Mouse (Mus musculus): ENCODE results near the gene Klf2. TPM values are rescaled to one million over a fixed set of nuclear protein-coding genes. Genes with fewer than 3 reads are reported as not detected.

Gene Klf2
- polyA plus RNA-seq, 1 experiment from 2014 or later: 5.7 TPM

- whole genome bisulfite sequencing (ENCODE audit: insufficient replicate concordance): 58% methylated on average over 6 of the region's 6 CpGs
- Histone ChIP-seq H3K9ac (no peak overlapping the region), H3K4me3 (no peak overlapping the region), H3K27ac (no peak overlapping the region), H3K9me3 (replicated peaks) (no peaks in the 10 kb centered on the region), H3K36me3 (no peaks in the 10 kb centered on the region), H3K4me1 (peaks cover 8% of the 10 kb centered on the region), H3K27me3 (replicated peaks) (peaks cover 7% of the 10 kb centered on the region), H3K4me2 (no peak overlapping the region)
- ATAC-seq: no peak
These were observed 10.6 kb upstream of the Klf2 start for GRCm38 (mm10) chr8:72308276-72308675.

DNA sequence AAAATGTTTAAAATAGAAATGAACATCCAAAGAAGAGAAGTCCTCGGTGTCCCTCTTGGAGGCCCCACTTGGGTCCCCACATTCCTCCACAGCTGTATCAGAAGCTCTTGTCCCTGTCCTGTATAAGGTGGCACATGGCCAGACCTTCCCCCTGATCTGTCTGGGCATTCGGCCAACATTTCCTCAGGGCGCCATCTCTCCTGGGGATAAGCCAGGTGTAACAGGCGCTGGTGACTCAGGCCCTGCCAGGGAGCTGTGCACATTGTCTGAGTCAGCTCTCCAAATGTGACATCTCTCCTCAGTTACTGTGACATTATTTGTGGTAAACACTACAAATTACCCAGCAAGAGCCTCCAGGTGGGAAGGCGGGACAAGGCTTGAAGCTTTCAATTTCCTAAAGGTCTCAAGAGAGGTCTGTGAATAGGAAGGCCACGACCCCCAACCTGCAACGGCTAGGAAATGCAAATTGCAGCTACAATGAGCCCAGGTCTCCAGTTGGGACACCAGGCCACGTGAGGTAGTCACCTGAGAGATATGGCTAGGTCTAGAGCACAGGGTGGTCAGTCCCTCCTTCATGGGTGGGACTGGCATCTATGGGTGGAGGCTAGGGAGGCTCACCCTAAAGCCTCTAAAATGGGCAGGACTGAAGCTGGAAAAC, 7.9 kb upstream of the Klf2 start:
- H3K9ac ChIP-seq: no peak overlapping the region
- 67% methylated on average over 8 of the region's 8 CpGs for WGBS (ENCODE audit: insufficient replicate concordance)
- peaks cover 7% of the 10 kb centered on the region; the same call in 1 of the 2 replicates for H3K27me3 ChIP-seq (replicated peaks)
- no peak overlapping the region for H3K27ac ChIP-seq
- H3K4me3 ChIP-seq: no peak overlapping the region
- no peak for ATAC-seq
- H3K4me1 ChIP-seq: peaks cover 15% of the 10 kb centered on the region
- H3K36me3 ChIP-seq: no peaks in the 10 kb centered on the region
- no peaks in the 10 kb centered on the region for H3K9me3 ChIP-seq (replicated peaks)
- H3K4me2 ChIP-seq: no peak overlapping the region

GRCm38 (mm10) chr8:72312926-72313518, 5.8 kb upstream of the Klf2 start:
- Histone ChIP-seq H3K9ac (no peak overlapping the region), H3K4me1 (peaks cover 24% of the 10 kb centered on the region), H3K27ac (no peak overlapping the region), H3K4me3 (no peak overlapping the region), H3K4me2 (no peak overlapping the region), H3K36me3 (no peaks in the 10 kb centered on the region), H3K27me3 (replicated peaks) (0 out of 2 replicates have a peak, but pooled peaks cover 4% of the 10 kb centered on the region), H3K9me3 (replicated peaks) (no peaks in the 10 kb centered on the region)
- 27% methylated on average over 3 of the region's 3 CpGs for WGBS (ENCODE audit: insufficient replicate concordance)
- no peak for ATAC-seq

- peaks cover 33% of the 10 kb centered on the region for H3K27me3 ChIP-seq (replicated peaks)
- ATAC-seq: no peak
- H3K9me3 ChIP-seq (replicated peaks): no peaks in the 10 kb centered on the region
- no peak overlapping the region for H3K4me3 ChIP-seq
- H3K9ac ChIP-seq: no peak overlapping the region
- no peak overlapping the region for H3K27ac ChIP-seq
- H3K4me2 ChIP-seq: no peak overlapping the region
- H3K4me1 ChIP-seq: peaks cover 51% of the 10 kb centered on the region
- WGBS (ENCODE audit: insufficient replicate concordance): 58% methylated on average over 10 of the region's 10 CpGs
- no peaks in the 10 kb centered on the region for H3K36me3 ChIP-seq
These were observed 2.7 kb upstream of the Klf2 start for GRCm38 (mm10) chr8:72316053-72316695.

GRCm38 (mm10) chr8:72317741-72318301, 1.0 kb upstream of the Klf2 start:
- Histone ChIP-seq H3K36me3 (no peaks in the 10 kb centered on the region), H3K4me1 (peaks cover 55% of the 10 kb centered on the region), H3K27ac (no peak overlapping the region; the same call in 1 of the 2 replicates), H3K4me2 (no peak overlapping the region; the same call in 1 of the 2 replicates), H3K27me3 (replicated peaks) (peaks cover 49% of the 10 kb centered on the region), H3K9ac (no peak overlapping the region), H3K9me3 (replicated peaks) (no peaks in the 10 kb centered on the region), H3K4me3 (no peak overlapping the region)
- ATAC-seq: no peak
- 38% methylated on average over 5 of the region's 5 CpGs for WGBS (ENCODE audit: insufficient replicate concordance)

DNA sequence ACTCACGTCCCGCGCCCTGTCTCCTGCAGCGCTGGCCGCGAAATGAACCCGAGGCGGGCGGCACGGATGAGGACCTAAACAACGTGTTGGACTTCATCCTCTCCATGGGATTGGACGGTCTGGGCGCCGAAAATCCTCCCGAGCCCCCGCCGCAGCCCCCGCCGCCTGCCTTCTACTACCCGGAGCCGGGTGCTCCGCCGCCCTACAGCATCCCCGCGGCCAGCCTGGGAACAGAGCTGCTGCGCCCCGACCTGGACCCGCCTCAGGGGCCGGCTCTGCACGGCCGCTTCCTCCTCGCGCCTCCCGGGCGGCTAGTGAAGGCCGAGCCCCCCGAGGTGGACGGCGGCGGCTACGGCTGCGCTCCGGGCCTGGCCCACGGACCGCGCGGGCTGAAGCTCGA, 564 bp downstream of the Klf2 start:
- Histone ChIP-seq H3K9ac (peak overlapping the region; percentile 65), H3K27me3 (replicated peaks) (peaks cover 57% of the 10 kb centered on the region), H3K4me2 (peak overlapping the region; percentile 73), H3K36me3 (no peaks in the 10 kb centered on the region), H3K4me3 (peak overlapping the region; percentile 55), H3K9me3 (replicated peaks) (no peaks in the 10 kb centered on the region), H3K27ac (no peak overlapping the region), H3K4me1 (peaks cover 44% of the 10 kb centered on the region)
- no peak for ATAC-seq
- WGBS (ENCODE audit: insufficient replicate concordance): under 1% methylated on average over 45 of the region's 48 CpGs

- H3K27ac ChIP-seq: no peak overlapping the region
- peak overlapping the region; percentile 65 for H3K9ac ChIP-seq
- ATAC-seq: no peak
- WGBS (ENCODE audit: insufficient replicate concordance): 9% methylated on average over 55 of the region's 55 CpGs
- peaks cover 62% of the 10 kb centered on the region for H3K27me3 ChIP-seq (replicated peaks)
- peaks cover 44% of the 10 kb centered on the region for H3K4me1 ChIP-seq
- no peaks in the 10 kb centered on the region for H3K9me3 ChIP-seq (replicated peaks)
- peak overlapping the region; percentile 55 for H3K4me3 ChIP-seq
- H3K4me2 ChIP-seq: peak overlapping the region; percentile 73
- no peaks in the 10 kb centered on the region for H3K36me3 ChIP-seq
These were observed 1.3 kb downstream of the Klf2 start for GRCm38 (mm10) chr8:72319921-72320802.

DNA sequence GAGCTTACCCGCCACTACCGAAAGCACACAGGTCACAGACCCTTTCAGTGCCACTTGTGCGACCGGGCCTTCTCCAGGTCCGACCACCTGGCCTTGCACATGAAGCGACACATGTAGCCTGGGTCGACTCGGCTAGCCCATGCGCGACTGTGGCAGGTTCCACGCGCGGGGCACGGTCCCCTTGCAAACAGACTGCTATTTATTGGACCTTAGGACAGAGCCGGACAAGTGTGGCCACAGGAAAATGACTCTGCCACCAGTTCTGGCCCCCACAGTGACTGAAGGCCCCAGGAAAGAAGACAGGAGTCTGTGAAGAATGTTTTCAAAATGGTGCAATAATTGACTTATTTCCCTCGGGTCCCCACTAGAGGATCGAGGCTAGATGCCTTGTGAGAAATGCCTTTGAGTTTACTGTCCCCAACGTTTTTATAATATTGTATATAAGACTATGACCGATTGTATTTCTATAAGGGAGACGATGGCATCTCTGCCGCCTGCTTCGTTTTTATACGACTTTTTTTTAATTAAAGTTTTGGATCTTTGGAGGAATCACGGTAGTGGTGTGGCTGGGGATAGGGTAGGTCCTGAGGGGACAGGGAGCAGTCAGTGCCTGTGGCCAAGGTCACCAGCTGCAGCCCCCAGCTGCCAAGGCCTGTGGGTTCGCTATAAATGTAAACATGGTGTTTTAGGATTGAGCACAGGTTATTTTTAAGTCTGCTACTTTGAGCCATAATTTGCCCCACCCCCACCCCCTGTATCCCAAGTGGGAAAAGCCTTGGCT, 2.2 kb downstream of the Klf2 start:
- WGBS (ENCODE audit: insufficient replicate concordance): 53% methylated on average over 25 of the region's 25 CpGs
- no peak for ATAC-seq
- peaks cover 44% of the 10 kb centered on the region for H3K4me1 ChIP-seq
- no peaks in the 10 kb centered on the region for H3K9me3 ChIP-seq (replicated peaks)
- H3K4me3 ChIP-seq: peak overlapping the region; percentile 55
- H3K27me3 ChIP-seq (replicated peaks): peaks cover 69% of the 10 kb centered on the region
- H3K36me3 ChIP-seq: no peaks in the 10 kb centered on the region
- H3K4me2 ChIP-seq: peak overlapping the region; percentile 73
- no peak overlapping the region for H3K27ac ChIP-seq
- no peak overlapping the region for H3K9ac ChIP-seq

DNA sequence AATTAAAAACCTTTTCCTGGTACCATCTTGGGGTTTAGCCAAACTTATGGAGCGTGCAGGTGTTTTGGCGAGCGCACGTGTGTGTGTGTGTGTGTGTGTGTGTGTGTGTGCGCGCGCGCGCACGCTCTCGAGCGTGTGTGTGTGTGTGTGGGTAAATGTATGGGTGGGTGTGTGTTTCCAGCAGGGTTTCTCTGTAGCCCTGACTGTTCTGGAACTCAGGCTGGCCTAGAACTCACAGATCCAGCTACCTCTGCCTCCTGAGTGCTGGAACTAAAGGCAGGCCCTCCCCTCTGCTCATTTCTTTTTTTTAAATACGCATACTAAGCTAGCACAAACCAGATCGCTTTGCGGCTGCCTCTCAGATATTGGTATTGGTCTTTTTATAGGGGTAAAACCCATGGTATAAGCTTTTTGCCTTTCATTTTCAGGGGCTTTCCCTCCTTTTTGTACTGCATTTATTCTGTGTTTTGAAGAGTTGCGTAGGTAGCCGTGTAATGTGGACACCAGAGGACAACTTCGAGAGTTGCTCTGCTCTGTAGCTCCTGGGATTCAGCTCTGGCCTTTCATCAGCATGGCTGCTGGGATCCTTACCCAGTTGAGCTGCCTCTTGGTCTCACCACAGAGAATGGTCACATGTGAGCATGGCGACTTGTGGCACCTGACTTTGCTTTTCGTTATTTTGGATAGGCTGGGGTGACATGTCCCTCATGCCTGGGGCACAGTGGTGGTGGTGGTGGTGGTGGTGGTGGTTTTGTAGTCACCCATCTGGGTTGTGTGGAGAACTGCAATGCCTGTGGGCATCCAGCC, 3.0 kb downstream of the Klf2 start:
- H3K9ac ChIP-seq: no peak overlapping the region
- H3K4me2 ChIP-seq: 0 out of 2 replicates have a peak overlapping the region, but pooled peaks have one; percentile 73
- no peak overlapping the region for H3K4me3 ChIP-seq
- H3K9me3 ChIP-seq (replicated peaks): no peaks in the 10 kb centered on the region
- peaks cover 44% of the 10 kb centered on the region for H3K4me1 ChIP-seq
- ATAC-seq: no peak
- H3K27me3 ChIP-seq (replicated peaks): peaks cover 73% of the 10 kb centered on the region
- 87% methylated on average over 20 of the region's 20 CpGs for WGBS (ENCODE audit: insufficient replicate concordance)
- no peak overlapping the region for H3K27ac ChIP-seq
- no peaks in the 10 kb centered on the region for H3K36me3 ChIP-seq

GRCm38 (mm10) chr8:72322471-72322889, 3.6 kb downstream of the Klf2 start:
- no peak overlapping the region for H3K27ac ChIP-seq
- H3K4me3 ChIP-seq: no peak overlapping the region
- no peaks in the 10 kb centered on the region for H3K9me3 ChIP-seq (replicated peaks)
- no peaks in the 10 kb centered on the region for H3K36me3 ChIP-seq
- H3K9ac ChIP-seq: no peak overlapping the region
- WGBS (ENCODE audit: insufficient replicate concordance): 42% methylated on average over 7 of the region's 7 CpGs
- no peak for ATAC-seq
- peaks cover 40% of the 10 kb centered on the region for H3K4me1 ChIP-seq
- H3K4me2 ChIP-seq: no peak overlapping the region
- H3K27me3 ChIP-seq (replicated peaks): peaks cover 73% of the 10 kb centered on the region
